Mouse (Mus musculus): ENCODE data around the gene Csnk1g1. TPM values are rescaled to one million over a fixed set of nuclear protein-coding genes. Genes with fewer than 3 reads are reported as not detected.

Csnk1g1 gene
- polyA plus RNA-seq, 1 experiment from 2014 or later = 20.8 TPM

GRCm38 (mm10) chr9:66068056-66068455, 159.3 kb downstream of the Csnk1g1 start:
- Histone ChIP-seq H3K4me2 (replicated peaks; ENCODE audit: low read depth, low read length) (no peak overlapping the region), H3K4me1 (ENCODE audit: control insufficient read depth, insufficient read depth, low read length) (peaks cover 4% of the 10 kb centered on the region; the same call in 1 of the 2 replicates), H3K36me3 (ENCODE audit: control insufficient read depth, insufficient read depth, low read length) (peaks cover 40% of the 10 kb centered on the region), H3K9ac (ENCODE audit: low read depth, low read length) (no peak overlapping the region), H3K27ac (ENCODE audit: low read depth, low read length) (no peak overlapping the region), H3K4me3 (ENCODE audit: low read length) (no peak overlapping the region), H3K9me3 (ENCODE audit: control insufficient read depth, low read length) (no peaks in the 10 kb centered on the region), H3K27me3 (ENCODE audit: control insufficient read depth, insufficient read depth, low read length) (peaks cover 22% of the 10 kb centered on the region)
- WGBS = 64% methylated on average over 4 of the region's 4 CpGs
- ATAC-seq (ENCODE audit: low FRiP score, low TSS enrichment) = no peak

GRCm38 (mm10) chr9:66068971-66069391, 160.3 kb downstream of the Csnk1g1 start:
- WGBS = under 1% methylated on average over 30 of the region's 30 CpGs
- Histone ChIP-seq H3K4me2 (replicated peaks; ENCODE audit: low read depth, low read length) (peak overlapping the region; percentile 90), H3K9me3 (ENCODE audit: control insufficient read depth, low read length) (no peaks in the 10 kb centered on the region), H3K4me1 (ENCODE audit: control insufficient read depth, insufficient read depth, low read length) (peaks cover 4% of the 10 kb centered on the region; the same call in 1 of the 2 replicates), H3K27ac (ENCODE audit: low read depth, low read length) (no peak overlapping the region), H3K4me3 (ENCODE audit: low read length) (peak overlapping the region; percentile 48), H3K9ac (ENCODE audit: low read depth, low read length) (peak overlapping the region; percentile 59; the same call in 1 of the 2 replicates), H3K36me3 (ENCODE audit: control insufficient read depth, insufficient read depth, low read length) (peaks cover 31% of the 10 kb centered on the region), H3K27me3 (ENCODE audit: control insufficient read depth, insufficient read depth, low read length) (peaks cover 22% of the 10 kb centered on the region)
- peak; percentile 45; the same call in 1 of the 2 replicates for ATAC-seq (ENCODE audit: low FRiP score, low TSS enrichment)

- WGBS = under 1% methylated on average over 22 of the region's 22 CpGs
- peak; percentile 93 for ATAC-seq (ENCODE audit: low FRiP score, low TSS enrichment)
Measured at GRCm38 (mm10) chr9:66069583-66069982, 160.9 kb downstream of the Csnk1g1 start, which contains the start of gene Snx22. TSS of gene Snx22 (minus strand) at chr9:66069719.

DNA sequence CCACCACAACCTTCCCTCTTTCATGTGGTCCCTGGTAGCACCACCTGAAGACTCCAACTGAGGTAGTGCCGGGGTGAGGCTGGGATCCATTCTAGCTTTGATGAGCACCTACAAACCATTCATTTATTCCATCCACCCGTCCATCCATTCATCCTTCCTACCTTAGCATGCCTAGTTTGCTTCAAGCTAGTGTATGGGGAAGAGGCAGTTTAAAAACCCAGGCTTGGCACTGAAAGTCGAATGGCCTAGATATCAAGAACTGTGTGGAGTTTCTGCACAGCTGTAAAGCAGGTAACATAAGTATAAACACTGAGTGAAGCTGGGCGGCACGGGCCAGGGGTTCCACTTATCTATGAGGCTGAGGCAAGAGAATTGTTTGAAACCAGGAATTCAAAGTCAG, 161.4 kb downstream of the Csnk1g1 start:
- 90% methylated on average over 5 of the region's 5 CpGs for WGBS
- H3K4me3 ChIP-seq (ENCODE audit: low read length) = no peak overlapping the region
- no peak overlapping the region; the same call in 1 of the 2 replicates for H3K4me2 ChIP-seq (replicated peaks; ENCODE audit: low read depth, low read length)
- no peak for ATAC-seq (ENCODE audit: low FRiP score, low TSS enrichment)
- H3K9ac ChIP-seq (ENCODE audit: low read depth, low read length) = no peak overlapping the region
- H3K36me3 ChIP-seq (ENCODE audit: control insufficient read depth, insufficient read depth, low read length) = peaks cover 24% of the 10 kb centered on the region
- H3K27ac ChIP-seq (ENCODE audit: low read depth, low read length) = no peak overlapping the region
- H3K9me3 ChIP-seq (ENCODE audit: control insufficient read depth, low read length) = no peaks in the 10 kb centered on the region
- peaks cover 22% of the 10 kb centered on the region for H3K27me3 ChIP-seq (ENCODE audit: control insufficient read depth, insufficient read depth, low read length)
- H3K4me1 ChIP-seq (ENCODE audit: control insufficient read depth, insufficient read depth, low read length) = peaks cover 4% of the 10 kb centered on the region; the same call in 1 of the 2 replicates

More at GRCm38 (mm10) chr9:66069583-66069982, 160.9 kb downstream of the Csnk1g1 start, which contains the start of gene Snx22:
- peaks cover 25% of the 10 kb centered on the region for H3K36me3 ChIP-seq (ENCODE audit: control insufficient read depth, insufficient read depth, low read length)
- H3K4me2 ChIP-seq (replicated peaks; ENCODE audit: low read depth, low read length) = peak within 1 kb of the TSS; percentile 90
- H3K4me3 ChIP-seq (ENCODE audit: low read length) = peak within 1 kb of the TSS; percentile 48
- H3K9me3 ChIP-seq (ENCODE audit: control insufficient read depth, low read length) = no peaks in the 10 kb centered on the region
- H3K4me1 ChIP-seq (ENCODE audit: control insufficient read depth, insufficient read depth, low read length) = peaks cover 4% of the 10 kb centered on the region; the same call in 1 of the 2 replicates
- peaks cover 22% of the 10 kb centered on the region for H3K27me3 ChIP-seq (ENCODE audit: control insufficient read depth, insufficient read depth, low read length)
- peak within 1 kb of the TSS; percentile 59 for H3K9ac ChIP-seq (ENCODE audit: low read depth, low read length)
- H3K27ac ChIP-seq (ENCODE audit: low read depth, low read length) = no peak within 1 kb of the TSS

DNA sequence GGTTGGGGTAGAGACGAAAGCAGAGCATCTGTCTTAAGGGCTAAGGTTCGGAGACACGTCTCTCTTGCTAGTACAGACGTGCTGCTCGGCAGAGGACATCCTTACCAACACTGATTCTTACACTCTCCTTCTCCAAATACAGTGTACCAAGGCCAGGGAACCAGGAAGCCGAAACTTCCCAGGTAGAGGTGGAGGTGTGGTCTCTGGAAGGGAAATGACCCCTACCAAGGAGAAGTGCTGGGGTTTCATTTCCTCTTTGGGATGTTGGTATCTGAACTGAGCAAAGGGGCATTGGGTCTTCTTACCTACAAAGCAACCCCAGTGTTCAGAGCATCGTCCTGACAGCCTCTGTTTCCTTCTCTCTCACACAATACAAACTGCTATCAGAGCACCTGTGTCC, 164.0 kb downstream of the Csnk1g1 start:
- H3K27me3 ChIP-seq (ENCODE audit: control insufficient read depth, insufficient read depth, low read length) = peaks cover 12% of the 10 kb centered on the region
- H3K27ac ChIP-seq (ENCODE audit: low read depth, low read length) = no peak overlapping the region
- peaks cover 4% of the 10 kb centered on the region; the same call in 1 of the 2 replicates for H3K4me1 ChIP-seq (ENCODE audit: control insufficient read depth, insufficient read depth, low read length)
- WGBS = 88% methylated on average over 7 of the region's 7 CpGs
- ATAC-seq (ENCODE audit: low FRiP score, low TSS enrichment) = no peak
- no peaks in the 10 kb centered on the region for H3K9me3 ChIP-seq (ENCODE audit: control insufficient read depth, low read length)
- H3K36me3 ChIP-seq (ENCODE audit: control insufficient read depth, insufficient read depth, low read length) = no peaks in the 10 kb centered on the region
- no peak overlapping the region for H3K4me3 ChIP-seq (ENCODE audit: low read length)
- H3K4me2 ChIP-seq (replicated peaks; ENCODE audit: low read depth, low read length) = no peak overlapping the region
- H3K9ac ChIP-seq (ENCODE audit: low read depth, low read length) = no peak overlapping the region

GRCm38 (mm10) chr9:66078072-66078471, 169.3 kb downstream of the Csnk1g1 start:
- no peak overlapping the region for H3K27ac ChIP-seq (ENCODE audit: low read depth, low read length)
- 69% methylated on average over 3 of the region's 3 CpGs for WGBS

DNA sequence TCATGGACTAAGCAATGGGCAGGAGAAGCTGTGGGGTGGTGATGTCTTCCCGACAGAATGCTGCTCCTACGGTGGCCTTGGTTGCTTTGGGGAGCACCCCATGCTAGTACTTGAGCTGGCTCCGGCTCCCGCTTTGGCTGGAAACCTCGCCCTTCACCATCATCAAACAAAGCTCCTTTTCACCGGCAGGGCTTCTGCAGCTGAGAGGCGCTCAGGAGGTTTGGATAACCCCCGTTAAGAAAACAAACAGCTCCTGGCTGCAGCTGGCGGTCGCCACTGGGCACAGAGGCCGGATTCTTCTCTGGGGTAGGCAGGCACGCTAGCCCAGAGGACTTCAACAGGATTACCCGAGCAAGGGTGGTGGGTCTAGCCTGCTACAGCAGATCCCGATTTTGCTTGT, 169.8 kb downstream of the Csnk1g1 start:
- Histone ChIP-seq H3K36me3 (ENCODE audit: control insufficient read depth, insufficient read depth, low read length) (no peaks in the 10 kb centered on the region), H3K9ac (ENCODE audit: low read depth, low read length) (no peak overlapping the region), H3K9me3 (ENCODE audit: control insufficient read depth, low read length) (no peaks in the 10 kb centered on the region), H3K27ac (ENCODE audit: low read depth, low read length) (no peak overlapping the region), H3K4me1 (ENCODE audit: control insufficient read depth, insufficient read depth, low read length) (no peaks in the 10 kb centered on the region), H3K27me3 (ENCODE audit: control insufficient read depth, insufficient read depth, low read length) (no peaks in the 10 kb centered on the region), H3K4me2 (replicated peaks; ENCODE audit: low read depth, low read length) (peak overlapping the region; percentile 23), H3K4me3 (ENCODE audit: low read length) (no peak overlapping the region)
- 7% methylated on average over 14 of the region's 14 CpGs for WGBS
- ATAC-seq (ENCODE audit: low FRiP score, low TSS enrichment) = no peak; the same call in 1 of the 2 replicates

More at GRCm38 (mm10) chr9:66078072-66078471, 169.3 kb downstream of the Csnk1g1 start:
- no peak for ATAC-seq (ENCODE audit: low FRiP score, low TSS enrichment)
- Histone ChIP-seq H3K9ac (ENCODE audit: low read depth, low read length) (no peak overlapping the region), H3K4me3 (ENCODE audit: low read length) (no peak overlapping the region), H3K36me3 (ENCODE audit: control insufficient read depth, insufficient read depth, low read length) (no peaks in the 10 kb centered on the region), H3K9me3 (ENCODE audit: control insufficient read depth, low read length) (no peaks in the 10 kb centered on the region), H3K4me1 (ENCODE audit: control insufficient read depth, insufficient read depth, low read length) (no peaks in the 10 kb centered on the region), H3K4me2 (replicated peaks; ENCODE audit: low read depth, low read length) (peak overlapping the region; percentile 23; the same call in 1 of the 2 replicates), H3K27me3 (ENCODE audit: control insufficient read depth, insufficient read depth, low read length) (no peaks in the 10 kb centered on the region)

DNA sequence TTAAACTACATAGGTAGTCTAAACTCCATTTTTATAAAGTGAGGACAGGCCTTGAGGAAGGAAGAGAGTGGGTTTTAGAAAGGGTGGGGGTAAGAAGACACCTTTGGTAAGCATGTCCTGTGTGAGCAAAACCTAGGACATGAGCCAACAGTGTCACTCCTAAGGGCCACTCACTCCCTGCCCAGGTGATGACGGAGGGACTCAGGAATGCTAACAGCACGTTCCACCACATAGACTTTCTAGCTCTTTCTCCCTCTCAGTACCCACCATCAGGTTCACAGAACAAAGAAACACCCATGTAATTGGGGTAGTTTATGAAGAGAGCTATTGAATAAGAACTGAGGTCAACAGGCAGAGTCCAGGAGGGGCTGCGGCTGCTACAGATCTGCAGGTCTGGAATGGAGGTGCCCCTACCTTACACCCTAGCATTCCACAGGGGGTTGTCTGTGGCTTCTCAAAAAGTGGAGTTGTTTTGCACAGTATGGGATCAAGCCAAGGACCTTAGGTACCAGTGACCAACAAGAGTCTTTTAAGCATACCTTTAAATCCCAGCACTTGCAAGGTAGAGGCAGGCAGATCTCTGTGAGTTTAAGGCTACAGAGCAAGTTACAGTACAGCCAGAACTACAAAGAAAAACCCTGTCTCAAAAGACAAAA, 172.2 kb downstream of the Csnk1g1 start:
- Histone ChIP-seq H3K9ac (ENCODE audit: low read depth, low read length) (no peak overlapping the region), H3K4me2 (replicated peaks; ENCODE audit: low read depth, low read length) (no peak overlapping the region), H3K4me1 (ENCODE audit: control insufficient read depth, insufficient read depth, low read length) (no peaks in the 10 kb centered on the region), H3K4me3 (ENCODE audit: low read length) (no peak overlapping the region), H3K36me3 (ENCODE audit: control insufficient read depth, insufficient read depth, low read length) (no peaks in the 10 kb centered on the region), H3K27ac (ENCODE audit: low read depth, low read length) (no peak overlapping the region), H3K27me3 (ENCODE audit: control insufficient read depth, insufficient read depth, low read length) (no peaks in the 10 kb centered on the region), H3K9me3 (ENCODE audit: control insufficient read depth, low read length) (no peaks in the 10 kb centered on the region)
- ATAC-seq (ENCODE audit: low FRiP score, low TSS enrichment) = no peak
- 64% methylated on average over 3 of the region's 3 CpGs for WGBS

GRCm38 (mm10) chr9:66081999-66082398, 173.3 kb downstream of the Csnk1g1 start:
- Histone ChIP-seq H3K27ac (ENCODE audit: low read depth, low read length) (no peak overlapping the region), H3K36me3 (ENCODE audit: control insufficient read depth, insufficient read depth, low read length) (peaks cover 2% of the 10 kb centered on the region; the same call in 1 of the 2 replicates), H3K4me2 (replicated peaks; ENCODE audit: low read depth, low read length) (no peak overlapping the region), H3K4me3 (ENCODE audit: low read length) (no peak overlapping the region), H3K9me3 (ENCODE audit: control insufficient read depth, low read length) (no peaks in the 10 kb centered on the region), H3K4me1 (ENCODE audit: control insufficient read depth, insufficient read depth, low read length) (no peaks in the 10 kb centered on the region), H3K27me3 (ENCODE audit: control insufficient read depth, insufficient read depth, low read length) (no peaks in the 10 kb centered on the region), H3K9ac (ENCODE audit: low read depth, low read length) (no peak overlapping the region)
- no peak for ATAC-seq (ENCODE audit: low FRiP score, low TSS enrichment)
- WGBS = 88% methylated on average over 4 of the region's 4 CpGs

All from kidney, embryonic 14.5 days (tissue).